Mouse (Mus musculus): ENCODE measurements around the gene Ndrg3.

- TF ChIP-seq CTCF (IDR thresholded peaks at IDR 0.05; ENCODE audit: insufficient read depth, low read length): no peak
- TF ChIP-seq POLR2A (IDR thresholded peaks at IDR 0.05; ENCODE audit: borderline replicate concordance, extremely low read depth, low read depth, low read length): no peak
Observed at GRCm38 (mm10) chr2:156882431-156883001, 109.3 kb downstream of the Ndrg3 start.

All from lung, adult 2 months (tissue).